Mouse (Mus musculus) stomach, embryonic 16.5 days (tissue): ENCODE measurements at regions not wholly inside any gene's neighbourhood (a gene's known extent, or its start where the extent isn't known, plus 50 kb on each side); places are given as distances from the start of the nearest gene placed in this dataset.

ENCODE experiments used
- ATAC-seq: fragments of 200-750 bp; cut with Nextera tagmentation; 2 replicates; pipeline ENCODE4 v1.8.0; 2017; ENCODE audit warnings: moderate number of reproducible peaks, moderate TSS enrichment; ENCODE audit not compliant: insufficient read depth, low FRiP score
- H3K27ac ChIP-seq: fragments of 300-500 bp; sonication (generic); 2 replicates; pipeline ENCODE4 v1.5.1; 2014; ENCODE audit warnings: low read length
- H3K27me3 ChIP-seq: fragments of 300-500 bp; sonication (generic); 2 replicates; pipeline ENCODE4 v1.6.1; 2014; ENCODE audit warnings: low read length, control low read depth, mixed read lengths; ENCODE audit not compliant: control insufficient read depth, insufficient read depth
- H3K36me3 ChIP-seq: fragments of 300-500 bp; sonication (generic); 2 replicates; pipeline ENCODE4 v1.6.1; 2014; ENCODE audit warnings: low read length; ENCODE audit not compliant: control insufficient read depth, insufficient read depth
- H3K4me1 ChIP-seq: fragments of 300-500 bp; sonication (generic); 2 replicates; pipeline ENCODE4 v1.6.1; 2014; ENCODE audit warnings: low read length, control low read depth, mixed read lengths; ENCODE audit not compliant: control insufficient read depth, insufficient read depth
- H3K4me2 ChIP-seq: fragments of 300-500 bp; sonication (generic); 2 replicates; pipeline ENCODE4 v1.6.1; 2014; ENCODE audit warnings: low read depth, low read length, mixed read lengths
- H3K4me3 ChIP-seq: fragments of 300-500 bp; sonication (generic); replicated peaks from 2 replicates; pipeline ENCODE4 v1.5.1; 2014; ENCODE audit warnings: mild to moderate bottlenecking, low read length
- H3K9ac ChIP-seq: fragments of 300-500 bp; sonication (generic); 2 replicates; pipeline ENCODE4 v1.6.1; 2014; ENCODE audit warnings: low read length
- H3K9me3 ChIP-seq: fragments of 300-500 bp; sonication (generic); replicated peaks from 2 replicates; pipeline ENCODE4 v1.6.1; 2016; ENCODE audit warnings: low read length, control low read depth; ENCODE audit not compliant: control insufficient read depth
- WGBS: fragments of 180-500 bp; shearing (Covaris S2); extraction: QIAGEN DNeasy Blood & Tissue Kit; methylation state at CpG from one replicate; pipeline ENCODE4 v1.1.7; 2014; 5-methylcytosine and 5-hydroxymethylcytosine counted together

- Histone ChIP-seq H3K27me3 (peaks cover 3% of the 10 kb centered on the region; the same call in 1 of the 2 replicates), H3K36me3 (no peaks in the 10 kb centered on the region), H3K4me2 (no peak overlapping the region), H3K4me1 (no peaks in the 10 kb centered on the region), H3K27ac (no peak overlapping the region), H3K9me3 (no peaks in the 10 kb centered on the region), H3K4me3 (no peak overlapping the region), H3K9ac (no peak overlapping the region)
- WGBS = 71% methylated on average over 7 of the region's 7 CpGs
- no peak for ATAC-seq
Observed at GRCm38 (mm10) chr13:84054956-84055355, 167.1 kb upstream of the Tmem161b start.

- Histone ChIP-seq H3K27ac (no peak overlapping the region), H3K36me3 (no peaks in the 10 kb centered on the region), H3K9ac (no peak overlapping the region), H3K4me1 (no peaks in the 10 kb centered on the region), H3K4me3 (no peak overlapping the region), H3K9me3 (no peaks in the 10 kb centered on the region), H3K27me3 (peaks cover 3% of the 10 kb centered on the region; the same call in 1 of the 2 replicates), H3K4me2 (no peak overlapping the region)
- no peak for ATAC-seq
Observed at GRCm38 (mm10) chr13:84055576-84055975, 166.5 kb upstream of the Tmem161b start.

GRCm38 (mm10) chr13:84056451-84056850 is 165.6 kb upstream of the Tmem161b start:
- Histone ChIP-seq H3K27me3 (peaks cover 3% of the 10 kb centered on the region; the same call in 1 of the 2 replicates), H3K4me3 (no peak overlapping the region), H3K9me3 (no peaks in the 10 kb centered on the region), H3K4me1 (no peaks in the 10 kb centered on the region), H3K27ac (no peak overlapping the region), H3K9ac (no peak overlapping the region), H3K4me2 (no peak overlapping the region), H3K36me3 (no peaks in the 10 kb centered on the region)
- ATAC-seq = no peak
- 64% methylated on average over 3 of the region's 3 CpGs for WGBS

- ATAC-seq = no peak
- Histone ChIP-seq H3K9ac (no peak overlapping the region), H3K4me1 (no peaks in the 10 kb centered on the region), H3K4me2 (no peak overlapping the region), H3K27me3 (peaks cover 3% of the 10 kb centered on the region; the same call in 1 of the 2 replicates), H3K27ac (no peak overlapping the region), H3K36me3 (no peaks in the 10 kb centered on the region), H3K4me3 (no peak overlapping the region), H3K9me3 (no peaks in the 10 kb centered on the region)
- 73% methylated on average over 5 of the region's 5 CpGs for WGBS
Observed at GRCm38 (mm10) chr13:84056998-84057397, 165.1 kb upstream of the Tmem161b start.

- Histone ChIP-seq H3K9me3 (no peaks in the 10 kb centered on the region), H3K27ac (no peak overlapping the region), H3K4me2 (no peak overlapping the region), H3K36me3 (no peaks in the 10 kb centered on the region), H3K27me3 (peaks cover 3% of the 10 kb centered on the region; the same call in 1 of the 2 replicates), H3K4me3 (no peak overlapping the region), H3K4me1 (no peaks in the 10 kb centered on the region), H3K9ac (no peak overlapping the region)
- no peak for ATAC-seq
Observed at GRCm38 (mm10) chr13:84057456-84057855, 164.6 kb upstream of the Tmem161b start.

- Histone ChIP-seq H3K9me3 (no peaks in the 10 kb centered on the region), H3K36me3 (no peaks in the 10 kb centered on the region), H3K27ac (no peak overlapping the region), H3K4me1 (no peaks in the 10 kb centered on the region), H3K27me3 (peaks cover 3% of the 10 kb centered on the region; the same call in 1 of the 2 replicates), H3K9ac (no peak overlapping the region), H3K4me3 (no peak overlapping the region), H3K4me2 (no peak overlapping the region)
- WGBS = 57% methylated on average over 3 of the region's 3 CpGs
- ATAC-seq = no peak
Observed at GRCm38 (mm10) chr13:84058251-84058650, 163.8 kb upstream of the Tmem161b start.

GRCm38 (mm10) chr13:84059031-84059651 is 163.0 kb upstream of the Tmem161b start:
- no peak for ATAC-seq
- 11% methylated on average over 10 of the region's 10 CpGs for WGBS
- Histone ChIP-seq H3K27me3 (peaks cover 3% of the 10 kb centered on the region; the same call in 1 of the 2 replicates), H3K4me3 (no peak overlapping the region), H3K9me3 (no peaks in the 10 kb centered on the region), H3K4me2 (no peak overlapping the region), H3K9ac (no peak overlapping the region), H3K4me1 (no peaks in the 10 kb centered on the region), H3K36me3 (no peaks in the 10 kb centered on the region), H3K27ac (no peak overlapping the region)

- Histone ChIP-seq H3K9ac (no peak overlapping the region), H3K27ac (no peak overlapping the region), H3K9me3 (no peaks in the 10 kb centered on the region), H3K4me1 (no peaks in the 10 kb centered on the region), H3K4me3 (no peak overlapping the region), H3K36me3 (no peaks in the 10 kb centered on the region), H3K4me2 (no peak overlapping the region), H3K27me3 (peaks cover 3% of the 10 kb centered on the region; the same call in 1 of the 2 replicates)
- 22% methylated on average over 5 of the region's 5 CpGs for WGBS
- no peak for ATAC-seq
Observed at GRCm38 (mm10) chr13:84059661-84060452, 162.2 kb upstream of the Tmem161b start.

- no peak for ATAC-seq
- Histone ChIP-seq H3K9me3 (no peaks in the 10 kb centered on the region), H3K36me3 (no peaks in the 10 kb centered on the region), H3K4me2 (no peak overlapping the region), H3K4me1 (no peaks in the 10 kb centered on the region), H3K9ac (no peak overlapping the region), H3K4me3 (no peak overlapping the region), H3K27ac (no peak overlapping the region), H3K27me3 (peaks cover 3% of the 10 kb centered on the region; the same call in 1 of the 2 replicates)
- 70% methylated on average over 3 of the region's 3 CpGs for WGBS
Observed at GRCm38 (mm10) chr13:84060453-84060834, 161.7 kb upstream of the Tmem161b start.
